Mouse (Mus musculus) neutrophil, adult 5-6 weeks (primary cell): Measurements from ENCODE around the gene Rsph6a. TPM values are rescaled to one million over a fixed set of nuclear protein-coding genes. Genes with fewer than 3 reads are reported as not detected.
A peak's percentile ranks its signal among the peaks of the same experiment; 100 is the strongest.

Experiments used
- ATAC-seq: fragments of 151-379, 151-347 bp; 2 replicates; pipeline ENCODE4 v1.8.0; 2017; ENCODE audit warnings: mild to moderate bottlenecking, moderate TSS enrichment; ENCODE audit not compliant: insufficient number of reproducible peaks, poor library complexity, low FRiP score, severe bottlenecking; ENCODE audit errors: extremely low read depth
- total RNA-seq: library from RNA; stranded (forward); fragments of 200-1000 nt; gene quantifications from 2 replicates; pipeline ENCODE4 v1.2.3, GENCODE M21; 2017

The Rsph6a gene
- total RNA-seq, 1 experiment from 2014 or later, result 0.35 TPM

DNA sequence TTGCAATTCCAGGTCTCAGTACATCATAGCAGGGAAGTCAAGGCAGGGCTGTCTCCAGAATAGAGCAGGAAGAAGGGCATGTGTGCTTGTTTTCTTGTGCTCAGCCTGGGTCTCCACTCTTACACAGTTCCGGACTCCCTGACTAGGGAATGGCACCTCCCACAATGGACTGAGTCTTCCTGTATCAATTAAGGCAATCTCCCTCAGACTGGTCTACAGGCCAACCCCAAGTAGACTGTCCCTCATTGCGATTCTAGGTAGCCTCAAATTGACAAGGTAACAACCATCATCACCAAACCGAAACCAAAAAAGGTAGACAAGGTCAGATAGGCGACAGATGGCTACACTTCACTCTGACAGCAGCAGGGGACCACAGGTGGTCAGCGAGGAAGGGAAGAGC is 20.7 kb downstream of the Rsph6a start:
- no peak for ATAC-seq

DNA sequence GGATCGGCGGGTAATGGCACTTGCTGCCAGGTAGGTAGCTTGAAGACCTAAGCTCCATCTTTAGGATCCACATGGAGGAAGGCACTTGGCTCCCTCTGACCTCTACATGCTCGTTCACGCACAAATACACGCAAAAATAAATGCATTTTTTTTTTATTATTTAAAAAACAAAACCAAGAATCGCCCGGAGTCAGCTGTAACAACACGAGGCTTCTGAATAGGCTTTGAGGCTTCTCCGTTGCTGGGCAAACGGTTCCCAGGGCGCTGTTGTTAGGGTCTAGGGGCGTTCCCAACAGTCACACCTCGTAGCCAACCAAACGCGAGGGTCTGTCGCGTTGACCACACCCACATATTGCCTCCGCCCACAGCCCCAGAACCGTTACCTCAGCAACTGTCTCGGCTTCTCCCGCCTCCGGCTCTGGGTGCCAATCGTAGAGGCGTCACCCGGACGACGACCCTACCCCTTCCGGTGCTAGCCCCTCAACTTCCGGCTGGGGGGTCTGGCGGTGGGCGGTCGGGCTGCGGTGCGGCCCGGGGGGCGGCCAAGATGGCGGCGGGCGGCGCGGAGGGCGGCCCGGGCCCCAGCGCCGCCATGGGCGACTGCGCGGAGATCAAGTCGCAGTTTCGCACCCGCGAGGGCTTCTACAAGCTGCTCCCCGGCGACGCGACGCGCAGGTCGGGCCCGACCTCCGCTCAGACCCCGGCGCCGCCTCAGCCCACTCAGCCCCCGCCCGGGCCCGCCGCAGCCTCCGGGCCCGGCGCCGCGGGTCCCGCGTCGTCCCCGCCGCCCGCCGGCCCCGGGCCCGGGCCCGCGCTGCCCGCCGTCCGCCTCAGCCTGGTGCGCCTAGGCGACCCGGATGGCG is 21.5 kb downstream of the Rsph6a start, which contains the start of gene Dmwd:
Gene Dmwd, plus strand, starts transcription at position 505 of the 863 bp plus-strand sequence.
- peak; percentile 37; the same call in 1 of the 2 replicates for ATAC-seq

DNA sequence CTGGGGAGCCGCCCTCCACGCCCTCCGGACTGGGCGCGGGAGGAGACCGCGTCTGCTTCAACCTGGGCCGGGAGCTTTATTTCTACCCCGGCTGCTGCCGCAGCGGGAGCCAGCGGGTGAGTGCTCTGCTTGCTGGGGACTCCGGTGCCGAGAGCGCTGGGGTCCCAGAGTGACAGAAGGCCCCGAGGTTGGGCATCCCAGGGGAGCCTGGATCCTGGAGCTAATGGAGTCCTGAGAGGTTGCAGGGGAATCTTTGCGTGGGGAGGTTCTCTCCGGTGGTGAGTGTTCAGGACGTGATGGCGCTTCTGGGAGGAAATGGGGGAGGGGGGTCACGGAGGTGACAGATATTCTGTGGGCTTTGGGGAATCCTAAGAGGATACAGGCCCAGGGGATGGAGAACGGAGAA is 22.1 kb downstream of the Rsph6a start:
- no peak for ATAC-seq

DNA sequence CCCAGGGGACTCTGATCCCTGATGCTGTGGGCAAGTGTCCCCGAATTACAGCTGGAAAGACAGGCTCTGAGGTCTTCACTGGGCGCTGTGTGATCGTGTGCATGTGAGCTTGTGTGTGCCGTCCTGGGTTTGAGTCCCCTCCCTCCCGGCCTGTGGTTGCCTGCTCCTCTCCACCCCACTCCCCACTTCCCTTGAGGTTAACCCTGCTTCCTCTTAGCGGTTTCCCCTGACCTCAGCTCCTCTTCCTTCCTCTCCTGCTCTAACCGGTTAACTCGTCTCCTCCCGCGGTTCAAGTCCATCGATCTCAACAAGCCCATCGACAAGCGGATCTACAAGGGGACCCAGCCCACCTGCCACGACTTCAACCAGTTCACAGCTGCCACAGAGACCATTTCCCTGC is 23.3 kb downstream of the Rsph6a start:
- ATAC-seq, result peak; percentile 86

DNA sequence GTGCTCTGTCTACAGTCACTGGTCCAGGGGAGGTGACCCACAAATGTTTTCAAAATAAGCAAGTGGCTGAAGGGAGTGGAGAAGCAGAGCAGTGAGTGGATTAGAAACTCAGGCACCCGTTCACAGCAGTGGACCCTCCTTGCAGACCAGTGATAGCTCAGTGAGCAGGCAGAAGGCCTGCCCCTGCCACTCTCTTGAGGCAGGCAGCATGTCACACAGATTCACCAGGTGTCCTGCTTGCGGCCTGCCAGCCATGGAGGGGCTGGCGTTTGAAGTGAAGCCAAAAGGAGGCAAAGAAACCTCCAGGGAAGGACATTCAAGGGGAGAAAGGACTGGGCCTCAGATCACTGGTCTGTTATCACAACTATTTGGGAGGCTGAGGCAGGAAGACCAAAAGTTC is 24.2 kb downstream of the Rsph6a start:
- ATAC-seq, result no peak

DNA sequence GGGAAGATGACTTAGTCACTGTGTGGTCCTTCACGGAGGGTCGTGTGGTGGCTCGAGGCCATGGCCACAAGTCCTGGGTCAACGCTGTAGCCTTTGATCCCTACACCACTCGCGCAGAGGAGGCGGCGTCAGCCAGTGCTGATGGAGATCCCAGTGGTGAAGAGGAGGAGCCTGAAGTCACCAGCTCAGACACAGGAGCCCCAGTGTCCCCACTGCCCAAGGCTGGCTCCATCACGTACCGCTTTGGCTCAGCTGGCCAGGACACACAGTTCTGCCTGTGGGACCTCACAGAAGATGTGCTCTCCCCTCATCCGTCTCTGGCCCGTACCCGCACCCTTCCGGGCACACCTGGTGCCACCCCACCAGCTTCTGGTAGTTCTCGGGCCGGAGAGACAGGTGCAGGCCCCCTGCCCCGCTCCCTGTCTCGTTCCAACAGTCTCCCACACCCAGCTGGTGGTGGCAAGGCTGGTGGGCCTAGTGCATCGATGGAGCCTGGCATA is 26.0 kb downstream of the Rsph6a start:
- ATAC-seq, result no peak

DNA sequence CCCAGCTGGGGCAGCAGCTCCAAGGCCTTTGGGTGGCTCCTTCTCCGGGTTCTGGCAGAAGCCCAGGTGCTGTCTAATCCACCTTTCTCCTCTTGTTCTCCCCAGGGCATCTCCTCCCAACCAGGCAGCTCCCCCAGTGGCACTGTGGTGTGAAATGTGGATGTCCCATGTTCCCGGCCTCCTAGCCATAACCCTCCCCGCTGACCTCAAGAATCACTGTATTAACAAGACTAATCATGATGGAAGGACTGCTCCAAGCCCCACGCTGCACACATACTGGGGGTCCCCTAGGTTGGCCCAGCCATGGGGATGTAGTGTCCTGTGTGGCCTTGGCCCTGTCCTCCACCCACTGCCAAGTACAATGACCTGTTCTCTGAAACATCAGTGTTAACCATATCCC is 27.7 kb downstream of the Rsph6a start:
- no peak for ATAC-seq

DNA sequence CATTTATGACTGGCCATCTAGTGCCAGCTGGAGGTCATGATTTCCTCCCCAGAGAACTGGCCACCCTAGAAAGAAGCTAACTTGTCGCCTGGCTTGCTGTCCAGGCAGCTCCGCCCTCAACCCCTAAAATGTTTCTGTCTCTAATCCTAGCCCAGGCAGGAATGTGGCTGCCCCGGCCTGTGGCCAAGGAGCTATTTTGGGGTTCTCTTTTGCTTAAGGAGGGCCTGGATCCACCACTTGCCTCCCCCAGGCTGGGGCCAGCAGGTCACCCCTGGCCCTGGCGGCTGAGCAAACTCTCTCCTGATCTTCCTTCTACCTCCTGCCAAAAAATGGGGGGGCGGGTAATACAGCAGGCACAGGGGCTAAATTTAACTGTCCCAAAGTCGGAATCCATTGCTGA is 28.6 kb downstream of the Rsph6a start:
- ATAC-seq, result no peak

DNA sequence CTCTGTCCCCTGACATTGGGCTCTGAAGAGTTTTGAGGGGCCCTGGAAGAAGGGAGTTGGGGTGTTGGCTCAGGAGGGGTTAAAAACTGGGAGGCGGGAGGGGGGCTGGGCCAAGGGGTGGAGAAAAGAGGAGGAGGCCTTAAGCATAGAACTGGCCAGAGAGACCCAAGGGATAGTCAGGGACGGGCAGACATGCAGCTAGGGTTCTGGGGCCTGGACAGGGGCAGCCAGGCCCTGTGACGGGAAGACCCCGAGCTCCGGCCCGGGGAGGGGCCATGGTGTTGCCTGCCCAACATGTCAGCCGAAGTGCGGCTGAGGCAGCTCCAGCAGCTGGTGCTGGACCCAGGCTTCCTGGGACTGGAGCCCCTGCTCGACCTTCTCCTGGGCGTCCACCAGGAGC is 29.2 kb downstream of the Rsph6a start, which contains the start of gene Dmpk:
Gene Dmpk, plus strand, starts transcription at position 149 of the 400 bp plus-strand sequence.
- no peak for ATAC-seq

DNA sequence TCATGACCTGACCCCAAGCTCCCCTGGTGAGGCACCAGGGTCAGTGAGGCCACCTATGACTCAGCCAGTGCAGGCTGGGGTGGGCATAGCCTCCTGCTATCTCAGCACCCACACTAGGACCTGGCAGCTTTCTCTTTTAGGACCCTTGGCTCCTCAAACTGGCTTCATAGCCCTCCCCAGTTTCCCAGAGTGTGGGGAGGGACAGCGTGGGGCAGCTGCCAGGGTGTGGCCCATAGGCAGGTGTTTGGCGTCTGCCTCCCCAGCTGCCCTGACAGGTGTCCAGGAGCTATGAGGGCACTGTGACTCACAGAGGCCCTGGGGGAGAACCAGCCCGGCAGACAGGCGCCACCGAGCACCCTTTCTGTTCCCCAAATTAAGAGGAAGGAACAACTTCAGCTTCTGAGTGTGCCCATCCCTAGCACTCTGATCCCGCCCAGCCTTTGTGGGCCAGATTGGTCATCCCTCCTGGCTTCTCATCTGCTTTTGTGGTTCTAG is 29.8 kb downstream of the Rsph6a start:
- peak; percentile 66 for ATAC-seq

DNA sequence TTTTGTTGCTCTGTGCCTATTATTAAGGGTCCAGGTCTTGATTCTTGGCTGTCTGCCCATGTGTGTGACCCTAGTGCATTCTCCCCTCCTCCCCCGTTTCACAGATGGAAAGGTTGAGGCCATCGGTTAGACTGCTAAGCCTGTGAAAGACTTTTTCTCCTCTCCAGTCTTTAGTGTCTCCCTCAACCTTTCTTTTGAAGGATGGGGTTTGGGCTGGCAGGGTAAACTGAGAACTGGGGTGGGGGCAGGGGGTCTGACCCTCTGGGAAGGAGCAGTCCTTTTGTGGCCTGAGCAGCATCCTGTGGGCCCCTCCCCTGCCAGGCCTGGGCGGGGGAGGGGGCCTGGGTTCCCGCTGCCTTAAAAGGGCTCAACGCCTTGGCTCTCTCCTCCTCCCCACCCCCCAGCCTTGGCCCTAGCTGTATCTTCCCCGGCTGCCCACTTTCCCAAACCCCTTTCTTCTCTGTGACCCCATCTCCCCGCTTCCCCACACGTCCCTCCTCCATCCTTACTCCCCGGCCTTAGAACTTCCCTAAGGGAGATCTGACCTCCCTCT is 30.5 kb downstream of the Rsph6a start:
- no peak for ATAC-seq

DNA sequence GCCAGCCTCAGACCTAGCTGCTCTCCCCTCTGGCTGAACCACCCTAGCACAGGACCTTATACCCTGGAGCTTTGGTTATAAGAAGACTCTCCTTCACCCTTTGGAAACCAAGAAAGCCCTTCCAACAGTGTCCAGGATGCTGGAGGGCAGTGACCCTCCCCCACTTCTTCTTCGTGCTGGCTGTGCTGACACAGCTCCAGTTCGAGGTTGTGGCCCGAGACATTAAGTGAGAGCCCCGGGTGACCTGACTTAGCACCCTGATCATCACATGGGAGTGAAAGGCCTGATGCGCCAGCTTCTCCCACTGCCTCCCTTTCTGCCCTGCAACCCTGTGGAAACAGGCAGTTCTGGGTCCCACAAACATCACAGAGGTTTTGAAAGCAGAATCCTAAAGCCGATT is 31.0 kb downstream of the Rsph6a start:
- ATAC-seq, result no peak

DNA sequence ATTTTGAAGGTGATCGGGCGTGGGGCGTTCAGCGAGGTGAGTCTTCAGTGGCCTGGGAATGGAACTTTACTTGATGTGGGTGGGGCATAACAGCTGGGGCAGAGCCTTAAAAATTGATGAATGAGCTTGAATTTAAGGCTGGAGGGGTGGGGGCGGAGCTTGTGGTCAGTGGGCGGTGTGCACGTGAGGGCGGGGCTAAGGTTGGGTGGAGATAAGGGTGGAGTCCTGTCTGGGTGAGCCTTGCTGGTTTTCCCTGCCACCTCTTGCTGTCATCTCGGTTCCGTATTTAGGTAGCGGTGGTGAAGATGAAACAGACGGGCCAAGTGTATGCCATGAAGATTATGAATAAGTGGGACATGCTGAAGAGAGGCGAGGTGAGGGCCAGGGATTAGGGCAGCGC is 31.6 kb downstream of the Rsph6a start:
- ATAC-seq, result peak; percentile 45

DNA sequence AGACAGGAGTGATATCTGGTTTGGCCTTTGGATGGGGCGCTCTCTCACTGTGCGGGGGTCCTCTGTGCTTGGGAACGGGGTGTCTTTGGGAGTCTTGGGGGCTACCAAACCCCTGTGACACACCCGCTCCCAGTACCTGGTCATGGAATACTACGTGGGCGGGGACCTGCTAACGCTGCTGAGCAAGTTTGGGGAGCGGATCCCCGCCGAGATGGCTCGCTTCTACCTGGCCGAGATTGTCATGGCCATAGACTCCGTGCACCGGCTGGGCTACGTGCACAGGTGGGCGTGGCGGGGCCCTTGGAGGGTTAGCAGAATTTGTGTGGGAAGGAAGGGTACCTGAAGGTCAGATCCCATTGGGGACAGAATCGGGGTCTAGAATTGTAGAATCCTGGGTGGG is 32.3 kb downstream of the Rsph6a start:
- ATAC-seq, result no peak

DNA sequence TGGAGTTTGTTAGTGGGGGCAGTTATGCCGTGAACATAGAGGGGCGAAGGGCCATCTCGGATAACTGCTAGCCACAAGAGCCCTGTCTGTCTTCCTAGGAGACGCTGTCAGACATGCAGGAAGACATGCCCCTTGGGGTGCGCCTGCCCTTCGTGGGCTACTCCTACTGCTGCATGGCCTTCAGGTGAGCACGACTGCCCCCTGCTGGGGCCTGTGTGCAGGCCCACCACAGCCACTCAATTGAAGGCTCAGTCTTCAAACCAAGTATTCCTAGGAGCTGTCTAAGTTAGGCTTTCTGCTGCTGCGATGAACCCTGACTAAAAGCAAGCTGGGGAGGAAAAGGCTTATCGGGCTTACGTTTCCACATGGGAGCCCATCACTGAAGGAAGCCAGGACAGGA is 34.3 kb downstream of the Rsph6a start:
- peak; percentile 30 for ATAC-seq

DNA sequence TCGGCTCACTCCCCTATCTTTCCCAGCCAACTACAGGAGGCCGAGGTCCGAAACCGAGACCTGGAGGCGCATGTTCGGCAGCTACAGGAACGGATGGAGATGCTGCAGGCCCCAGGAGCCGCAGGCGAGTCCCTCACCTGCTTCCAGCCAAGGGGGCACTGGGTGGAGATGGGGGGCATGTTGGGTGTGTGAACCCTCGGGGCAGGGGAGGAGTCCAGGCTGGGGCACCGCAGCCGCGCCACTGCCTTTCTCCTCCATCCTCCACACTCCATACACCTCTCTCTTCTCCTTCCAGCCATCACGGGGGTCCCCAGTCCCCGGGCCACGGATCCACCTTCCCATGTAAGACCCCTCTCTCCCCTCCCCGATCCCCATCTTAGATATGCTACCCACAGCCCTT is 37.4 kb downstream of the Rsph6a start:
- no peak for ATAC-seq

DNA sequence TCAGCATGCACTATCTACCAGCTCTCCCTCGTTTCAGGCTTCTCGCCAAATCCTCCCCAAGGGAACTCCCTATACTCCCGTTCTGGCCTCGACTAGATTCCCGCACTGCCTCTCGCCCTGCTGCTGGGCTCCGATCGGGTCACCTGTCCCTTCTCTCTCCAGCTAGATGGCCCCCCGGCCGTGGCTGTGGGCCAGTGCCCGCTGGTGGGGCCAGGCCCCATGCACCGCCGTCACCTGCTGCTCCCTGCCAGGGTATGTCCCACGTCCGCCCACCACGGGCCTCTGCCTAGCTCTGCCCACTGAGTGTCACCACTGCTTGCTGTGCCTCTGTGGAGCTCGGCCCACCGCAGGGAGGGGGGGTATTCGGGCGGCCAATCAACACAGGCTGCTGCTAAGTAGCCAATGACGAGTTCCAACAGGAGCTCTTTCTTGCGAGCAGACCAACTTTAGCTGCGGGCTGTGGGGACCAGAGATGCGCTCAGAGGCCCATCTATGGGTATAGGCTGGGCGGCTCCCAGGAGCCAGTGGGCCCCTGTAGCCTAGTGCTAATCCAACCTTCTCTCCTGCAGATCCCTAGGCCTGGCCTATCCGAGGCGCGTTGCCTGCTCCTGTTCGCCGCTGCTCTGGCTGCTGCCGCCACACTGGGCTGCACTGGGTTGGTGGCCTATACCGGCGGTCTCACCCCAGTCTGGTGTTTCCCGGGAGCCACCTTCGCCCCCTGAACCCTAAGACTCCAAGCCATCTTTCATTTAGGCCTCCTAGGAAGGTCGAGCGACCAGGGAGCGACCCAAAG is 38.1 kb downstream of the Rsph6a start:
- no peak for ATAC-seq

DNA sequence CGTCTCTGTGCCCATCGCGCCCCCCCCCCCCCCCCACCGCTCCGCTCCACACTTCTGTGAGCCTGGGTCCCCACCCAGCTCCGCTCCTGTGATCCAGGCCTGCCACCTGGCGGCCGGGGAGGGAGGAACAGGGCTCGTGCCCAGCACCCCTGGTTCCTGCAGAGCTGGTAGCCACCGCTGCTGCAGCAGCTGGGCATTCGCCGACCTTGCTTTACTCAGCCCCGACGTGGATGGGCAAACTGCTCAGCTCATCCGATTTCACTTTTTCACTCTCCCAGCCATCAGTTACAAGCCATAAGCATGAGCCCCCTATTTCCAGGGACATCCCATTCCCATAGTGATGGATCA is 38.7 kb downstream of the Rsph6a start:
- ATAC-seq, result peak; percentile 53

DNA sequence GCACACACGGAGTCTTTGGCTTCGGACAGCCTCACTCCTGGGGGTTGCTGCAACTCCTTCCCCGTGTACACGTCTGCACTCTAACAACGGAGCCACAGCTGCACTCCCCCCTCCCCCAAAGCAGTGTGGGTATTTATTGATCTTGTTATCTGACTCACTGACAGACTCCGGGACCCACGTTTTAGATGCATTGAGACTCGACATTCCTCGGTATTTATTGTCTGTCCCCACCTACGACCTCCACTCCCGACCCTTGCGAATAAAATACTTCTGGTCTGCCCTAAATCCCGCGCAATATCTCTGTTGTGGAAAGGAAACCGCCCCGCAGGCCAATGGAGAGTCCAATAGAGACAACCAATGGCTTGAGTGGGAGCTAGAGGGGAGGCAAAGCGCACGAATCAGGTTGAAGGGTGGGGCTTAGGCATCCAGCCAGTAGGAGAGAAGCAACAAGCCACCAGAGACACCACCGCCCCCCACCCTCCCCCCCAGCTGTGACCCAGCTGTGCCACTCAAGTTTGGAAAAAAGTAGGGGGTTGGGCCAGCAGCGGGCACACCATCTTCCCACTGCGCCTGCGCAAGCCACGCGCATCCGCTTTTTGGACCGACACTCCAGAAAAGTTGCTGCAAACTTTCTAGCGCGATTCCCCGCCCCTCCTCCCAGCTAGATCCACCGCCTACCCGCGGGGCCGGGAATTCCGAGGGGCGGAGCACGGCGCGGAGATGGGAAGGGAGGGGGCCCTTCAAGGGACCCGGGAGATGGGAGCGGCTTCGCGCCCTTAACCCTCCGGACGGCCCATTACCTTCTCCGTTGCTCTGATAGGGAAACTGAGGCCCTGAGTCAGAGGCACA is 39.3 kb downstream of the Rsph6a start:
- peak; percentile 28; the same call in 1 of the 2 replicates for ATAC-seq
